ENCODE assay signal across 20 mouse cellular contexts in genomic region chr7:99702201-99702600, GRCm38 (mm10). TPM values are rescaled to one million over a fixed set of nuclear protein-coding genes. Genes with fewer than 3 reads are reported as not detected.
DNase-seq lines count a peak whose midpoint lies in the region; ATAC-seq lines count a peak whose summit lies in the region.
"Had no signal": no experiment of that assay in that cellular context is flagged by ENCODE, and none has a peak within 500 bp of the region (broad histone marks: within the 10 kb centered on the region; RNA-seq: fewer than 3 reads in every experiment).

No protein-coding gene starts in this region.

- H3K4me3 ChIP-seq in kidney, embryonic 16.5 days (ENCODE audit: low read length): no peak overlapping the region
- H3K4me3 ChIP-seq in forebrain, embryonic 11.5 days (ENCODE audit: low read depth, low read length): no peak overlapping the region
- H3K4me3 ChIP-seq: heart, embryonic 13.5 days; liver, embryonic 13.5 days had no signal

- no peak overlapping the region for H3K9ac ChIP-seq in kidney, embryonic 16.5 days (replicated peaks; ENCODE audit: low read length)
- no peak overlapping the region for H3K9ac ChIP-seq in forebrain, embryonic 11.5 days (ENCODE audit: low read length)
- H3K9ac ChIP-seq: heart, embryonic 13.5 days; liver, embryonic 13.5 days had no signal

- DNase-seq in gastrocnemius, adult 18-20 months (ENCODE audit: low spot score): peak; percentile 32
- DNase-seq in gastrocnemius, postnatal 14 days: no peak
- DNase-seq in kidney, adult 9 months: peak; percentile 38
- DNase-seq in ovary, postnatal 36 days (ENCODE audit: low spot score): peak; percentile 36
- DNase-seq in ovary, postnatal 10 days (ENCODE audit: low spot score): no peak
- DNase-seq in B cell, adult 2 months: no peak
- DNase-seq in forebrain, embryonic 11.5 days (ENCODE audit: low spot score): no peak
- DNase-seq: cerebellum, postnatal 10 days; layer of hippocampus, adult 9-11 months; liver, embryonic 13.5 days; lung, postnatal 14 days; midbrain, embryonic 14.5 days; right cerebral cortex, postnatal 25 days; thymus, adult 18-20 months had no signal

- no peak overlapping the region for H3K4me2 ChIP-seq in kidney, embryonic 16.5 days (replicated peaks; ENCODE audit: low read depth, low read length)
- H3K4me2 ChIP-seq in forebrain, embryonic 11.5 days (ENCODE audit: low read depth, low read length, severe bottlenecking): no peak overlapping the region
- H3K4me2 ChIP-seq: heart, embryonic 13.5 days; liver, embryonic 13.5 days had no signal

- H3K27me3 ChIP-seq in kidney, embryonic 16.5 days (ENCODE audit: insufficient read depth, low read length): no peaks in the 10 kb centered on the region
- no peaks in the 10 kb centered on the region for H3K27me3 ChIP-seq in forebrain, embryonic 11.5 days (ENCODE audit: control insufficient read depth, insufficient read depth, low read length)
- H3K27me3 ChIP-seq: liver, embryonic 13.5 days had no signal

- no peak overlapping the region for H3K27ac ChIP-seq in kidney, embryonic 16.5 days (ENCODE audit: low read length)
- H3K27ac ChIP-seq in forebrain, embryonic 11.5 days (ENCODE audit: low read depth, low read length): no peak overlapping the region
- H3K27ac ChIP-seq: heart, embryonic 13.5 days; liver, embryonic 13.5 days had no signal

- no peak for ATAC-seq in kidney, embryonic 16.5 days (ENCODE audit: low FRiP score, low TSS enrichment)
- no peak for ATAC-seq in forebrain, embryonic 11.5 days (replicated peaks; ENCODE audit: low FRiP score)
- ATAC-seq: forebrain, embryonic 16.5 days; inflammation-experienced regulatory T-cells, adult 6 months had no signal

- 41% methylated on average over 6 of the region's 6 CpGs for WGBS in kidney, embryonic 16.5 days
- 40% methylated on average over 6 of the region's 6 CpGs for WGBS in forebrain, embryonic 11.5 days

- no peaks in the 10 kb centered on the region for H3K9me3 ChIP-seq in kidney, embryonic 16.5 days (ENCODE audit: low read length)
- H3K9me3 ChIP-seq in forebrain, embryonic 11.5 days (ENCODE audit: control insufficient read depth, low read length): no peaks in the 10 kb centered on the region
- H3K9me3 ChIP-seq: heart, embryonic 13.5 days; liver, embryonic 13.5 days had no signal

- intact Hi-C loops in gastrocnemius, postnatal 14 days (cut with DNase I; ENCODE audit: low total_unique reads): no loop called here

- peaks cover 23% of the 10 kb centered on the region for H3K4me1 ChIP-seq in kidney, embryonic 16.5 days (ENCODE audit: insufficient read depth, low read length)
- no peaks in the 10 kb centered on the region for H3K4me1 ChIP-seq in forebrain, embryonic 11.5 days (replicated peaks; ENCODE audit: control insufficient read depth, insufficient read depth, low read length)

- no peaks in the 10 kb centered on the region for H3K36me3 ChIP-seq in kidney, embryonic 16.5 days (ENCODE audit: insufficient read depth, low read length)
- H3K36me3 ChIP-seq in forebrain, embryonic 11.5 days (ENCODE audit: control insufficient read depth, insufficient read depth, low read length): no peaks in the 10 kb centered on the region
- H3K36me3 ChIP-seq: heart, embryonic 13.5 days; liver, embryonic 13.5 days had no signal

RNA-seq across cellular contexts. Expression of gene Slco2b1, which starts 8.9 kb away (rescaled TPM):
- total RNA-seq in gastrocnemius, adult 18-20 months (2021): 1 to 10 TPM; 3.6 to 5.0 TPM
- 1 to 10 TPM; 6.4 to 7.5 TPM for total RNA-seq in gastrocnemius, postnatal 14 days (2021)
- 3.0 and 3.4 TPM in 2 replicates for polyA plus RNA-seq in kidney, embryonic 16.5 days (2015; fragmentation: Nextera tagmentation; extraction: Ambion mirVana)
- 2.2 and 2.4 TPM in 2 replicates for polyA plus RNA-seq in forebrain, embryonic 11.5 days (2014; fragmentation: Nextera tagmentation; extraction: Ambion mirVana)
- polyA plus RNA-seq: inflammation-experienced regulatory T-cells, adult 6 months had no signal

RNA-seq across cellular contexts. Expression of gene Olfr520, which starts 27.9 kb away (rescaled TPM):
- total RNA-seq in gastrocnemius, adult 18-20 months (2021): not detected
- total RNA-seq in gastrocnemius, postnatal 14 days (2021): under 1 TPM in 1 of 2 experiments, not detected in 1; 0.31 TPM
- polyA plus RNA-seq in kidney, embryonic 16.5 days (2015; fragmentation: Nextera tagmentation; extraction: Ambion mirVana): not detected in 2 replicates
- polyA plus RNA-seq in forebrain, embryonic 11.5 days (2014; fragmentation: Nextera tagmentation; extraction: Ambion mirVana): not detected in 2 replicates
- total RNA-seq: adrenal gland, postnatal 4 days; hematopoietic stem cell, adult 5-6 weeks had no signal
- polyA plus RNA-seq: forebrain, embryonic 16.5 days; heart, embryonic 13.5 days; inflammation-experienced regulatory T-cells, adult 6 months; liver, embryonic 13.5 days; midbrain, embryonic 14.5 days had no signal

Comparison
In these comparisons a context has a peak if more than half of its experiments do, and no peak if none do; other contexts are left out.
1. DNase-seq: peak in gastrocnemius, adult 18-20 months (single experiment), kidney, adult 9 months (single experiment) and ovary, postnatal 36 days (single experiment); none in gastrocnemius, postnatal 14 days (single experiment), ovary, postnatal 10 days (single experiment), B cell, adult 2 months (0 of 2) and forebrain, embryonic 11.5 days (single experiment).